Mouse (Mus musculus) neural tube, embryonic 11.5 days (tissue): ENCODE results near the gene Klhl41. TPM values are rescaled to one million over a fixed set of nuclear protein-coding genes. Genes with fewer than 3 reads are reported as not detected.

Source experiments
- ATAC-seq: fragments of 200-750 bp; cut with Nextera tagmentation; 2 replicates; pipeline ENCODE4 v1.8.0; 2017; ENCODE audit warnings: moderate number of reproducible peaks, mild to moderate bottlenecking, moderate TSS enrichment, moderate library complexity; ENCODE audit not compliant: insufficient read depth, low FRiP score, low TSS enrichment
- DNase-seq: peaks from one replicate; pipeline ENCODE4 v3.0.0-alpha.2; 2015; ENCODE audit warnings: low spot score
- H3K27ac ChIP-seq: fragments of 300-500 bp; sonication (generic); 2 replicates; pipeline ENCODE4 v1.5.1; 2014; ENCODE audit warnings: low read depth, mild to moderate bottlenecking, low read length
- H3K27me3 ChIP-seq: fragments of 300-500 bp; sonication (generic); 2 replicates; pipeline ENCODE4 v1.6.1; 2014; ENCODE audit warnings: mild to moderate bottlenecking, low read length, mixed read lengths; ENCODE audit not compliant: control insufficient read depth, insufficient read depth
- H3K36me3 ChIP-seq: fragments of 300-500 bp; sonication (generic); 2 replicates; pipeline ENCODE4 v1.6.1; 2014; ENCODE audit warnings: mild to moderate bottlenecking, low read length, moderate library complexity, mixed read lengths; ENCODE audit not compliant: control insufficient read depth, insufficient read depth
- H3K4me1 ChIP-seq: fragments of 300-500 bp; sonication (generic); 2 replicates; pipeline ENCODE4 v1.6.1; 2014; ENCODE audit warnings: low read length, mixed read lengths; ENCODE audit not compliant: control insufficient read depth, insufficient read depth
- H3K4me2 ChIP-seq: fragments of 300-500 bp; sonication (generic); 2 replicates; pipeline ENCODE4 v1.6.1; 2014; ENCODE audit warnings: low read depth, mild to moderate bottlenecking, moderate library complexity
- H3K4me3 ChIP-seq: fragments of 300-500 bp; sonication (generic); 2 replicates; pipeline ENCODE4 v1.5.1; 2014; ENCODE audit warnings: low read depth, low read length
- H3K9ac ChIP-seq: fragments of 300-500 bp; sonication (generic); 2 replicates; pipeline ENCODE4 v1.6.1; 2014; ENCODE audit warnings: mild to moderate bottlenecking, low read length
- H3K9me3 ChIP-seq: fragments of 300-500 bp; sonication (generic); 2 replicates; pipeline ENCODE4 v1.6.1; 2016; ENCODE audit warnings: low read length; ENCODE audit not compliant: control insufficient read depth
- WGBS: fragments of 180-500 bp; shearing (Covaris S2); extraction: QIAGEN DNeasy Blood & Tissue Kit; methylation state at CpG from one replicate; pipeline ENCODE4 v1.1.7; 2014; 5-methylcytosine and 5-hydroxymethylcytosine counted together
- polyA plus RNA-seq: library from polyadenylated mRNA; unstranded; fragments of >200 nt; fragmentation: Nextera tagmentation; extraction: Ambion mirVana; gene quantifications from 2 replicates; pipeline ENCODE4 v1.2.1, GENCODE M21; 2014

The Klhl41 gene
- polyA plus RNA-seq, 1 experiment from 2014 or later = 3.3 TPM

GRCm38 (mm10) chr2:69693501-69693900 is 23.6 kb downstream of the Klhl41 start:
- no peaks in the 10 kb centered on the region for H3K9me3 ChIP-seq
- DNase-seq = no peak
- no peaks in the 10 kb centered on the region for H3K27me3 ChIP-seq
- WGBS = 94% methylated on average over 11 of the region's 11 CpGs
- no peak overlapping the region for H3K27ac ChIP-seq
- H3K4me2 ChIP-seq = no peak overlapping the region
- H3K9ac ChIP-seq = no peak overlapping the region
- peaks cover 4% of the 10 kb centered on the region; the same call in 1 of the 2 replicates for H3K36me3 ChIP-seq
- no peak for ATAC-seq
- no peak overlapping the region for H3K4me3 ChIP-seq
- no peaks in the 10 kb centered on the region for H3K4me1 ChIP-seq

GRCm38 (mm10) chr2:69700446-69700845 is 30.5 kb downstream of the Klhl41 start:
- Histone ChIP-seq H3K4me1 (no peaks in the 10 kb centered on the region), H3K9me3 (no peaks in the 10 kb centered on the region), H3K4me3 (no peak overlapping the region), H3K27me3 (no peaks in the 10 kb centered on the region), H3K36me3 (peaks cover 7% of the 10 kb centered on the region), H3K9ac (no peak overlapping the region), H3K27ac (no peak overlapping the region), H3K4me2 (no peak overlapping the region)
- no peak for DNase-seq
- WGBS = 94% methylated on average over 8 of the region's 8 CpGs
- no peak for ATAC-seq

- no peak overlapping the region for H3K4me2 ChIP-seq
- H3K27ac ChIP-seq = no peak overlapping the region
- H3K27me3 ChIP-seq = no peaks in the 10 kb centered on the region
- 91% methylated on average over 14 of the region's 14 CpGs for WGBS
- H3K9me3 ChIP-seq = no peaks in the 10 kb centered on the region
- no peak overlapping the region for H3K9ac ChIP-seq
- no peaks in the 10 kb centered on the region for H3K4me1 ChIP-seq
- H3K4me3 ChIP-seq = no peak overlapping the region
- DNase-seq (no peak), ATAC-seq (no peak)
- H3K36me3 ChIP-seq = peaks cover 2% of the 10 kb centered on the region; the same call in 1 of the 2 replicates
These were observed 42.3 kb downstream of the Klhl41 start for GRCm38 (mm10) chr2:69712171-69712570.

GRCm38 (mm10) chr2:69712981-69713625 is 43.2 kb downstream of the Klhl41 start, which contains the start of gene Fastkd1:
Gene Fastkd1 (minus strand): TSS chr2:69713516.
- no peaks in the 10 kb centered on the region for H3K4me1 ChIP-seq
- peak within 1 kb of the TSS; percentile 69 for H3K4me3 ChIP-seq
- peak; percentile 99 for ATAC-seq
- H3K36me3 ChIP-seq = peaks cover 2% of the 10 kb centered on the region; the same call in 1 of the 2 replicates
- peak within 1 kb of the TSS; percentile 65 for H3K9ac ChIP-seq
- no peaks in the 10 kb centered on the region for H3K27me3 ChIP-seq
- peak within 1 kb of the TSS; percentile 54 for H3K4me2 ChIP-seq
- under 1% methylated on average over 39 of the region's 39 CpGs for WGBS
- DNase-seq = peak; percentile 89
- H3K27ac ChIP-seq = no peak within 1 kb of the TSS
- no peaks in the 10 kb centered on the region for H3K9me3 ChIP-seq

- Histone ChIP-seq H3K27ac (no peak overlapping the region), H3K36me3 (peaks cover 2% of the 10 kb centered on the region; the same call in 1 of the 2 replicates), H3K4me1 (no peaks in the 10 kb centered on the region), H3K27me3 (no peaks in the 10 kb centered on the region), H3K4me3 (peak overlapping the region; percentile 69; the same call in 1 of the 2 replicates), H3K4me2 (peak overlapping the region; percentile 54), H3K9ac (peak overlapping the region; percentile 65; the same call in 1 of the 2 replicates), H3K9me3 (no peaks in the 10 kb centered on the region)
- DNase-seq (no peak), ATAC-seq (0 out of 2 replicates have a peak, but pooled peaks have one; percentile 35)
- WGBS = 33% methylated on average over 4 of the region's 4 CpGs
These were observed 43.7 kb downstream of the Klhl41 start for GRCm38 (mm10) chr2:69713626-69714014.

GRCm38 (mm10) chr2:69714126-69714525 is 44.2 kb downstream of the Klhl41 start:
- H3K27ac ChIP-seq = no peak overlapping the region
- H3K4me1 ChIP-seq = no peaks in the 10 kb centered on the region
- peaks cover 2% of the 10 kb centered on the region; the same call in 1 of the 2 replicates for H3K36me3 ChIP-seq
- H3K9me3 ChIP-seq = no peaks in the 10 kb centered on the region
- ATAC-seq (no peak), DNase-seq (no peak)
- H3K4me3 ChIP-seq = no peak overlapping the region
- no peak overlapping the region for H3K4me2 ChIP-seq
- H3K9ac ChIP-seq = no peak overlapping the region
- 85% methylated on average over 5 of the region's 5 CpGs for WGBS
- H3K27me3 ChIP-seq = no peaks in the 10 kb centered on the region

- Histone ChIP-seq H3K4me2 (no peak overlapping the region), H3K27me3 (no peaks in the 10 kb centered on the region), H3K9ac (no peak overlapping the region), H3K36me3 (no peaks in the 10 kb centered on the region), H3K9me3 (no peaks in the 10 kb centered on the region), H3K27ac (no peak overlapping the region), H3K4me1 (no peaks in the 10 kb centered on the region), H3K4me3 (no peak overlapping the region)
- WGBS = 79% methylated on average over 3 of the region's 3 CpGs
- DNase-seq = no peak
- ATAC-seq = no peak
These were observed 46.6 kb downstream of the Klhl41 start for GRCm38 (mm10) chr2:69716483-69716882.

GRCm38 (mm10) chr2:69719121-69719520 is 49.2 kb downstream of the Klhl41 start:
- no peak overlapping the region for H3K4me3 ChIP-seq
- H3K9me3 ChIP-seq = no peaks in the 10 kb centered on the region
- 0 out of 2 replicates have a peak, but pooled peaks cover 2% of the 10 kb centered on the region for H3K4me1 ChIP-seq
- 83% methylated on average over 1 of the region's 1 CpGs for WGBS
- no peaks in the 10 kb centered on the region for H3K27me3 ChIP-seq
- no peak overlapping the region for H3K27ac ChIP-seq
- DNase-seq (no peak), ATAC-seq (no peak)
- no peak overlapping the region for H3K4me2 ChIP-seq
- no peak overlapping the region for H3K9ac ChIP-seq
- no peaks in the 10 kb centered on the region for H3K36me3 ChIP-seq

GRCm38 (mm10) chr2:69722273-69722649 is 52.3 kb downstream of the Klhl41 start, which contains the start of gene Ppig:
Gene Ppig (plus strand): TSS chr2:69722545.
- WGBS = 5% methylated on average over 12 of the region's 12 CpGs
- Histone ChIP-seq H3K36me3 (no peaks in the 10 kb centered on the region), H3K9ac (peak within 1 kb of the TSS; percentile 86), H3K4me3 (peak within 1 kb of the TSS; percentile 98), H3K27ac (peak within 1 kb of the TSS; percentile 62), H3K27me3 (no peaks in the 10 kb centered on the region), H3K4me1 (0 out of 2 replicates have a peak, but pooled peaks cover 3% of the 10 kb centered on the region), H3K4me2 (peak within 1 kb of the TSS; percentile 59), H3K9me3 (no peaks in the 10 kb centered on the region)
- peak; percentile 22 for ATAC-seq
- no peak for DNase-seq
